Mouse (Mus musculus): ENCODE measurements around the gene Smim5. TPM values are rescaled to one million over a fixed set of nuclear protein-coding genes. Genes with fewer than 3 reads are reported as not detected.

The Smim5 gene
- total RNA-seq, 2 experiments from 2014 or later, result 1.5 to 2.6 TPM

GRCm38 (mm10) chr11:115894755-115895520, 4.8 kb upstream of the Smim5 start:
- no peak for DNase-seq

DNA sequence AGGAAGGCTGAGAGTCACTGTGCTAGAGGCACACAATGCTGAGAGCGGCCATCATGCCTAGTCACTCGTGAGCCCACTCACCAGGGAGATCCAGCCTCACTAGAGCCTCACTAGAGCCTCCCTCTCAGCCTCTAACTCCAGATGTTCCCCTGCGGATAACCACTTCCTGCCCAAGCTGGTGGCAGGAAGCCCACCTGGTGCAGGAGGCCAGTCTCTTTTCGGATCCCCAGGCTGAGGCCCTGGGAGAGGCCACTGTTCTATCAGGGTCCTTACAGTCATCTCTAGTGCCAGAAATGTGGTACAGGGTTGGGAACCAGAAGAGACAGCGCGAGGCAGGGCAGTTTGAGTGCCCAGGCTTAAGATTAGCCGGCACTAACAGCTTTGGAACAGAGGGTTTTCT, 1.3 kb upstream of the Smim5 start:
- DNase-seq, result no peak

- peak; percentile 69 for DNase-seq
Measured at GRCm38 (mm10) chr11:115898886-115899285, 880 bp upstream of the Smim5 start.

DNA sequence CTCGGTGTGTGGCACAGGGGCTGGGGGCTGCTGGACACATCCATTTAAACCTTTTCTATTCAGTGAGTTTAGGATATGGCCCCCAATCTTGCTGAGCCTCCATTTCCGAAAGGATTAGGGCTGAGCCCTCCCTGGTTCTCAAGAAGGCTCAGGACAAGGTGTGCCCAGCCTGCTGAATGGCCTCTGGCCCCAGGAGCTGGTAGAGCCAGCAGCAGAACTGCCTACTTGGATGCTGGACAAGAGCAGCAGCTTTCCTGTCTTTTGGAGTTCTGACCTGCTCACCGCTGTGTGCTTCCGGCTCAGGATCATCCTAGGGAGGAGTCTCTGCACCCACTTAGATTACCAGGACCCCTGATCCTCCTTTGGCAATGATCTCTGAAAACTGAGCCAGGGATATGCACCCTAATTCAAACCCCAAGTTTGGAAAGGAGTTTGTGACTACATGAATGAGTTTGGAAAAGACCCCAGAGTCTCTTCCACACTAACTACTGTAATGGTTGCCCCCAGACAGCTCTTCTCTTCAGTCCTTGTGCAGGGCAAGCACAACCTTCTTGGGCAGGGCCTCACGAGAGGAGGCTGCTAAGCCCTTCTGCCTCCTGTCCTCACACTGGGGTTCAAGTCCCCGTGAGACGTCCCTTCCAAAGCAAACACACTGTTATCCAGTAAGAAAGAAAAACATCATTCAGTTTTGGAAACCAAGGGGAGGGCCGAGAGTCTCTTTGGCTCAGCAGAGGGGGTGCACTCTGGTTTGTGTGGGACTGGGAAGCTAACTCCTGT, 983 bp downstream of the Smim5 start:
- DNase-seq, result no peak

GRCm38 (mm10) chr11:115901338-115902161, 1.8 kb downstream of the Smim5 start:
- DNase-seq, result no peak

DNA sequence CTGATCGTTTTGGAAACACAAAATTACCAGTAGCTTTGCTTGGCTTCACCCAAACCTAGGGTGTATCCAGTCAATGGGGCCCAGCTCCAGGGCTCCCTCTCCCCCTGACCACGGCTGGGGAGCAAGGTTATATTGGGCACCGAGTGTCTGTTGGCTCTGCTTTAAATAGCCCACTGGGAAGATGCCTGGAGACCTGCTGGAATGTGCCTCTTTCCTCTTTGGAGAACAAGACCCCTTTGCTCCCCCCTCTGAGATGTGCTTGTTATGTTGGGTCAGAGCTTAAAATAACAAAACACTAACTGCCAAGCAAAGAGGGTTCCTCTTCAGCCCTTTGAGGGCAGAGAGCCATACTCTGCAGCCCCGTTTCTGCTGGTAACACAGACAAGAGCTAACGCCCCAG, 2.4 kb downstream of the Smim5 start:
- DNase-seq, result no peak

DNA sequence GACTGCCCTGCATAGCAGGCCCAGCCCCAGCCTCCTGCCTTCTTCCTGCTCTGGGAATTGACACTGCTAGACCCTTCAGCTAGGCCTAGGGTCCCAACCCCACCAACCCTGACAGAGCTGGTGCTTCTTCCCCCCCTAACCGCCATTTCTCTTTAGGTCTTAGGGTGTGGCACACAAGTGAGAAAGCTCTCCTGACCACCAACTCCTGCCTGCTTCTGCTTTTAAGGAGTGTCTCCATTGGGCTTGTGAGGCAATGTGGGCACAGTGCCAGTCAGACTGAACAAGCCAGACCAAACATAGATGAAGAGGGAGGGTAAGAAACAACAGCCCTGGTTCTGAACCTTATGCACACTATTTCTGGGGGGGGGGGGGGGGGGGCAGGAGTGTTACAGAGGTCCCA, 3.1 kb downstream of the Smim5 start:
- peak; percentile 65 for DNase-seq

- DNase-seq, result peak; percentile 31
Measured at GRCm38 (mm10) chr11:115903384-115904230, 3.8 kb downstream of the Smim5 start.

DNA sequence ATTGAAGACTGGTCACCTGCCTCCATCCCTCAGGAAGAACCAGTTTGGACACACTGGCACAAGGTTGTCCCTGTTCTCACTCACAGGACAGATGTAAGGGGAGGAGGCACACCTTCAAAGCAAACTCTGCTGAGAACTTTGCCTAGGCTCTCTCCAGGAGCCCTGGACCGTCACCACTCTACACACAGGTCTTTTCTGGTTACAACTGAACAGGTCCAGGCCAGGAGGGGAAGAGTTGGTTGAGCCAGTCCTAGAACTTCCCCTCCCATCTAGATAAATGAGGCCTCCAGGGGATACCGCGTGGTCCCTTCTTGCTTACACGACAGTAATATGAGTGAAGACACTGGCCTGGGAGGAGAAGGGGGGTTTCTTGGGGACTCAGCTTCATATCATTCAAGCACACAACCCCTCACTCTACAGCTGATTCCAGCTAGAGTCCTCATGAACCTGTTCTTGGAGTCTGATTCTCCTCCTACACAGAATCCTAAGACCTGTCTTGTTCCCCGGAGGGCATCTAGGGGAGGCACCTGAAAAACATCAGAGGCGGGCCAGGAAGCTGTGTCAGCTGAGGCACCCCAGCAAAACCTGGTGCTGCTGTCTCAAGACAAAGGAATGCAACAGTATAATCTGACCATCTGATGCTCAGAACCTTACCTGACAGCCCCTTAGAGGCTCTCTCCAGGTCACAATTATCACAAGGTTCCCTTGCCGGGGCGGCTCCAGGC, 4.6 kb downstream of the Smim5 start:
- no peak for DNase-seq

DNA sequence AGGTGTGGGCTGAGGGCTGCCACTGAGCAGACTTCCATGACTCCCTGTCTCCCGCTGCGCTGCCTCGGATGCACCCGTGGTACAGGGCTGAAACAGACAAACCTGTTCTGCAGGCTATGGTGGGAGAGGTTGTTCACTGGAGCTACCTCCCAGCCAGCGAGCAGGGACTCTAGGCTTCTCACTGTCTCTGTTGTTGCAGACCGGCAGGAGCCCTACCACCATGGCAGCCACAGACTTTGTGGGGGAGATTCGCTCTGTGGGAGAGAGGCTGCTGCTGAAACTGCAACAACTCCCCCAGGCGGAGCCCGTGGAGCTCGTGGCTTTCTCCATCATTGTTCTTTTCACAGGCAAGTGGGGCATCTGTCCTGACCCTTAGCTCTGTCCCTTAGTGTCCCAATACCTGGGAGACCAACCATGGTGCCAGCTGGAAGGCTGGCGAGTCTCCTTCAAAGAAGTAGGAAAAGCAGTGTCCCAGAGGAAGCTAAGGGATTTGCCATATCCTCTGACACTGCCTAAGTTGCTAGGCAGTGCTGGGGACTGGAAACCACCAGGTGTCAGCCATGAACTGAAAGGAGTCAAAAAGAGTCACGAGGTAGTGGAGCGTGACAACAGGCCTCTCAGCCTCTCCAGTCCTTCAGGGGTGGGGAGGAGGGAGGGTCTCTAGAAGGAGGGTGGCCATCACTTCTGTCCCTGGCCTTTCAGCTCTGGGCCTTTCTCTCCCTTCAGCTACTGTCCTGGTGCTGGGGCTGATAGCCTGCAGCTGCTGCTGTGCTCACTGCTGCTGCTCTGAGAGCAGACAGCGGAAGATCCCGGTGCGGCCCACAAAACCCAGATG, 5.4 kb downstream of the Smim5 start:
- peak; percentile 61 for DNase-seq

DNA sequence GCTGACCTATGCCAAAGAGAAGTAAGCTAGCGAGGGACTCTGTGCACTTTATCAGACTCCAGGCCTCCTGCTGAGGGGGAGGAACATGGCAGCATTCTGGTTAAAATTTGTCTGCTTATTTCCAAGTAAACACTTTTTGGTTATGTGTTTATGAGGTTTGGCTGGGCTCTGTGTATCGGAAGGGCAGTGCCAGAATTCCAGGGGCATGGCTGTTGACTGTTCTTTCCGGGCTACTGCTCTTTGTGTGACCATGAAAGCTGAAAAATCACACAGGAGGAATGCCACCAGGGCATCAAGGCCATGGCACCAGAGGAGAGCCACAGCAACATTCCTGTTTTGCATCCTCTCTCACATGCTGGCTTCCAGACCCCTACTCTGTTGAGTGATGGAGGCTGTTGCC, 6.3 kb downstream of the Smim5 start:
- DNase-seq, result peak; percentile 38

DNA sequence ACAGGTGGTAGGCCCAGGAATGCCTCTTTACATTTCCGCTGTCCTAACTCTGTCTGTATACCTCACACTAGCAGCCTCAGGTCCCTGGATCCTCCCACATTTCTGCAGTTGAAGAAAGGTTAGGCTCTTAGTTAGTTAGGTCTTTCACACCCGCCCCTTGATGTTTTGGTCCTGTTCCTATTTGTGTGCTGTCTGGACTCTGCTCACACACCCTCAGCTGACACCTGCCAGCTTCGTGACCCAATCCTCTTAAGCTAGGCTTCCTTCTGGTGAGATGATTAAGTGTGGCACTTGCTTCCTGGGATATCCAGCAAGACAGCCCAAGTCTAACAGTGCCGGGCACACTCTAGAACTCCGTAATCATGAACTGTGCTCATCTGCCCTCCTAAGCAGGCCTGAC, 6.8 kb downstream of the Smim5 start:
- DNase-seq, result no peak

GRCm38 (mm10) chr11:115911134-115911561, 11.4 kb downstream of the Smim5 start:
- DNase-seq, result no peak

GRCm38 (mm10) chr11:115911632-115912376, 12.0 kb downstream of the Smim5 start, which contains the start of gene Smim6:
Smim6 (plus strand) TSS chr11:115912017.
- DNase-seq, result no peak

DNA sequence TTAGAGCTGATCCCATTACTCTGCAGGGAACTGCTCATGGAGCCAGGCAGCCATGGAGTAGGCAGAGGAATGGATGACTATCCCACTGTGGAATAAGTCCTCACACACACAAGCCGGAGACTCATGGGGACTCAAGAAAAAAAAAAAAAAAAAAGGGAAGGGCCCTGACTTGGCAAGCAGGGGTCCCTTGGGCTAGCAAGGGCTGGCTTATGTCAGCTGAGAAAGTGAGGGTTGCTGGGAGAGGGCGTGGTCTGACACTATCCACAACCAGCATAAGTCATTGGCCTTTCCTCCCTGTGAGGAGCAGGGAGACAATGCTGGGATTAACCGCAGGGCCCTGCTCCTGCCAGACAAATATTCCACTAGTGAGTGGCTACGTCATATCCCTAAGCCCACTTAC, 16.8 kb downstream of the Smim5 start:
- DNase-seq, result no peak

DNA sequence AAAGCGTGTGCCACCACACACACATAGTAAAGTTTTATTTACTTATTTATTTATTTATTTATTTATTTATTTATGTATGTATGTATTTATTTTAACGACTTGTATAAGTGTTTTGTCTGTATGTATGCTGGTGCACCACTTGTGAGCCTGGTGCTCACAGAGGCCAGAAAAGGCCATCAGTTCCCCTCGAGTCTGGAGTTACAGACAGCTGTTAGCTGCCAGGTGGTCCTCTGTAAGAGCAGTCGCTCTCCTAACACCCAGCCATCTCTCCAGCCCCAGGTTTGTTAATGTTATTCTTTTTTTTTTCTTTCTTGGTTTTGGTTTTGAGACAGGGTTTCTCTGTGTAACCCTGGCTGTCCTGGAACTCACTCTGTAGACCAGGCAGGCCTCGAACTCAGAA, 18.9 kb downstream of the Smim5 start:
- DNase-seq, result no peak

- no peak for DNase-seq
Measured at GRCm38 (mm10) chr11:115919073-115919472, 19.3 kb downstream of the Smim5 start.

- peak; percentile 69 for DNase-seq
Measured at GRCm38 (mm10) chr11:115920110-115920818, 20.5 kb downstream of the Smim5 start.

- no peak for DNase-seq
Measured at GRCm38 (mm10) chr11:115921986-115922385, 22.2 kb downstream of the Smim5 start.

Data from adrenal gland, postnatal 10 days (tissue).